Mouse (Mus musculus) lung, adult 2 months (tissue): Measurements from ENCODE around the gene Stxbp1.

ENCODE experiments used
- CTCF ChIP-seq: fragments of 200-500 bp; IDR thresholded peaks from 2 replicates; pipeline ENCODE4 v1.5.1; 2011; ENCODE audit warnings: mild to moderate bottlenecking, low read length, control low read depth; ENCODE audit not compliant: insufficient read depth
- POLR2A ChIP-seq: fragments of 200-500 bp; IDR thresholded peaks from 2 replicates; pipeline ENCODE4 v1.6.1; 2011; ENCODE audit warnings: low read depth, mild to moderate bottlenecking, control low read depth, low read length, borderline replicate concordance; ENCODE audit errors: extremely low read depth

GRCm38 (mm10) chr2:32795748-32796418 lies 51.2 kb downstream of the Stxbp1 start:
- TF ChIP-seq CTCF (no peak), POLR2A (no peak)
